Mouse (Mus musculus): ENCODE data around the gene Ttc33.

GRCm38 (mm10) chr15:5243036-5243958, 58.0 kb downstream of the Ttc33 start:
- TF ChIP-seq CHD2 (IDR thresholded peaks at IDR 0.05; ENCODE audit: low read depth, low read length) (no peak), HCFC1 (IDR thresholded peaks at IDR 0.05; ENCODE audit: borderline replicate concordance, insufficient read depth, low read length) (no peak), MAFK (IDR thresholded peaks at IDR 0.05; ENCODE audit: insufficient read depth, low read depth, low read length) (no peak)

All from ES-E14 (cell line).